Mouse (Mus musculus): ENCODE measurements around the gene Ddx5.

DNA sequence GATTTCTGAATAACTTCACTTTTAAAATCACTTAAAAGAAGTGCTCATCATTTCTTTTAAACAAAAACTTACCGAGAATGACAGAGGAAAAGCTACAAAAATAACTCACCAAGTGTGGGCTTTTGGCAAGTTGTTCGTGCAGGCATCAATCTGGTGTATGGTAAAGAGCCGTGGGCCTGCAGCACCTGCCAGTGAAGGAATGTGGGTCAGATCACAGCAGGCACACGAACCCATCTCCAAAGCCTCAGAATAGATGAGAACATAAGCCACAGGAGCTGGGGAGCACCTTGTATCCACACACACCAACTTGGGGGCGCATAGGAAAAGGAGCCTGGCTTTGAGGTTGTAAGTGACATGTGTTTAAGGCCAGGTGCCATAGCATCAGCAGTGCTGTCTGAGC, 33.9 kb upstream of the Ddx5 start:
- TF ChIP-seq CTCF (IDR thresholded peaks at IDR 0.05; ENCODE audit: low read depth) (no peak), EP300 (optimal IDR thresholded peaks at IDR 0.05) (no peak)
